Mouse (Mus musculus): ENCODE results near the gene Gm14391. TPM values are rescaled to one million over a fixed set of nuclear protein-coding genes. Genes with fewer than 3 reads are reported as not detected.
"Not testable (repeated sequence)": the region's sequence is repeated elsewhere in the genome, so short reads cannot be mapped to it uniquely, and the experiment has no call there.

Gene Gm14391
- 5.8 and 5.9 TPM in 2 replicates for polyA plus RNA-seq (2016; fragmentation: Nextera tagmentation; extraction: Ambion mirVana)

GRCm38 (mm10) chr2:175206732-175207131, at the start of gene Gm14391:
Gene Gm14391 (minus strand): TSS chr2:175206917.
- H3K9ac ChIP-seq (replicated peaks); H3K4me1 ChIP-seq; H3K4me3 ChIP-seq; H3K36me3 ChIP-seq; H3K4me2 ChIP-seq (replicated peaks); H3K9me3 ChIP-seq; ATAC-seq (ENCODE audit: low FRiP score, low read depth); H3K27me3 ChIP-seq; H3K27ac ChIP-seq (replicated peaks): not testable (repeated sequence)
- no CpG with 5 or more reads among the region's 7 CpGs for WGBS

- H3K27me3 ChIP-seq; ATAC-seq (ENCODE audit: low FRiP score, low read depth); H3K4me1 ChIP-seq; H3K27ac ChIP-seq (replicated peaks); H3K36me3 ChIP-seq; H3K9me3 ChIP-seq; H3K9ac ChIP-seq (replicated peaks); H3K4me2 ChIP-seq (replicated peaks); H3K4me3 ChIP-seq: not testable (repeated sequence)
- WGBS, result 55% methylated on average over 1 of the region's 1 CpGs
Measured at GRCm38 (mm10) chr2:175179008-175179407, 27.7 kb downstream of the Gm14391 start.

- H3K36me3 ChIP-seq, result no peaks in the 10 kb centered on the region
- H3K4me2 ChIP-seq (replicated peaks), result no peak overlapping the region
- no peaks in the 10 kb centered on the region for H3K9me3 ChIP-seq
- no peak for ATAC-seq (ENCODE audit: low FRiP score, low read depth)
- no peak overlapping the region for H3K4me3 ChIP-seq
- H3K27ac ChIP-seq (replicated peaks), result no peak overlapping the region
- no peaks in the 10 kb centered on the region for H3K4me1 ChIP-seq
- no peaks in the 10 kb centered on the region for H3K27me3 ChIP-seq
- no peak overlapping the region for H3K9ac ChIP-seq (replicated peaks)
- WGBS, result 78% methylated on average over 6 of the region's 6 CpGs
Measured at GRCm38 (mm10) chr2:175176312-175176711, 30.4 kb downstream of the Gm14391 start.

GRCm38 (mm10) chr2:175175401-175176180, 31.1 kb downstream of the Gm14391 start, which contains the start of gene Gm14443:
Gene Gm14443 (minus strand): TSS chr2:175175871.
- ATAC-seq (ENCODE audit: low FRiP score, low read depth); H3K4me2 ChIP-seq (replicated peaks); H3K27ac ChIP-seq (replicated peaks); H3K9me3 ChIP-seq; H3K27me3 ChIP-seq; H3K9ac ChIP-seq (replicated peaks); H3K36me3 ChIP-seq; H3K4me1 ChIP-seq; H3K4me3 ChIP-seq: not testable (repeated sequence)
- WGBS, result 80% methylated on average over 12 of the region's 12 CpGs

GRCm38 (mm10) chr2:175174058-175174457, 32.7 kb downstream of the Gm14391 start:
- 94% methylated on average over 2 of the region's 2 CpGs for WGBS
- not testable (repeated sequence) for H3K4me2 ChIP-seq (replicated peaks); H3K4me3 ChIP-seq; H3K27me3 ChIP-seq; H3K4me1 ChIP-seq; ATAC-seq (ENCODE audit: low FRiP score, low read depth); H3K36me3 ChIP-seq; H3K9me3 ChIP-seq; H3K27ac ChIP-seq (replicated peaks); H3K9ac ChIP-seq (replicated peaks)

- H3K4me2 ChIP-seq (replicated peaks); H3K4me1 ChIP-seq; ATAC-seq (ENCODE audit: low FRiP score, low read depth); H3K9ac ChIP-seq (replicated peaks); H3K4me3 ChIP-seq; H3K9me3 ChIP-seq; H3K27me3 ChIP-seq; H3K27ac ChIP-seq (replicated peaks); H3K36me3 ChIP-seq: not testable (repeated sequence)
- 90% methylated on average over 3 of the region's 3 CpGs for WGBS
Measured at GRCm38 (mm10) chr2:175172906-175173595, 33.7 kb downstream of the Gm14391 start.

GRCm38 (mm10) chr2:175172123-175172522, 34.6 kb downstream of the Gm14391 start:
- 92% methylated on average over 3 of the region's 3 CpGs for WGBS
- H3K4me3 ChIP-seq, result no peak overlapping the region
- no peaks in the 10 kb centered on the region for H3K27me3 ChIP-seq
- no peaks in the 10 kb centered on the region for H3K9me3 ChIP-seq
- no peak overlapping the region for H3K27ac ChIP-seq (replicated peaks)
- no peak overlapping the region for H3K9ac ChIP-seq (replicated peaks)
- no peak for ATAC-seq (ENCODE audit: low FRiP score, low read depth)
- H3K36me3 ChIP-seq, result no peaks in the 10 kb centered on the region
- no peaks in the 10 kb centered on the region for H3K4me1 ChIP-seq
- no peak overlapping the region for H3K4me2 ChIP-seq (replicated peaks)

- 82% methylated on average over 2 of the region's 2 CpGs for WGBS
- not testable (repeated sequence) for H3K4me1 ChIP-seq
Measured at GRCm38 (mm10) chr2:175166870-175167269, 39.8 kb downstream of the Gm14391 start.

GRCm38 (mm10) chr2:175165110-175165509, 41.6 kb downstream of the Gm14391 start:
- not testable (repeated sequence) for H3K9me3 ChIP-seq; H3K4me2 ChIP-seq (replicated peaks); ATAC-seq (ENCODE audit: low FRiP score, low read depth); H3K36me3 ChIP-seq; H3K9ac ChIP-seq (replicated peaks); H3K4me1 ChIP-seq; H3K27ac ChIP-seq (replicated peaks); H3K4me3 ChIP-seq; H3K27me3 ChIP-seq
- WGBS, result 94% methylated on average over 12 of the region's 12 CpGs

More at GRCm38 (mm10) chr2:175166870-175167269, 39.8 kb downstream of the Gm14391 start:
- H3K9me3 ChIP-seq; H3K27ac ChIP-seq (replicated peaks); ATAC-seq (ENCODE audit: low FRiP score, low read depth); H3K4me3 ChIP-seq; H3K4me2 ChIP-seq (replicated peaks); H3K9ac ChIP-seq (replicated peaks); H3K36me3 ChIP-seq; H3K27me3 ChIP-seq: not testable (repeated sequence)

- H3K9me3 ChIP-seq; H3K27ac ChIP-seq (replicated peaks); H3K4me1 ChIP-seq; H3K27me3 ChIP-seq; H3K4me3 ChIP-seq; ATAC-seq (ENCODE audit: low FRiP score, low read depth); H3K4me2 ChIP-seq (replicated peaks); H3K9ac ChIP-seq (replicated peaks); H3K36me3 ChIP-seq: not testable (repeated sequence)
- 87% methylated on average over 4 of the region's 4 CpGs for WGBS
Measured at GRCm38 (mm10) chr2:175161438-175161837, 45.3 kb downstream of the Gm14391 start.

- WGBS, result 88% methylated on average over 3 of the region's 3 CpGs
- Histone ChIP-seq H3K36me3 (no peaks in the 10 kb centered on the region), H3K4me1 (no peaks in the 10 kb centered on the region), H3K4me3 (no peak overlapping the region), H3K9me3 (peaks cover 13% of the 10 kb centered on the region), H3K9ac (replicated peaks) (no peak overlapping the region), H3K4me2 (replicated peaks) (no peak overlapping the region), H3K27me3 (no peaks in the 10 kb centered on the region), H3K27ac (replicated peaks) (no peak overlapping the region)
- no peak for ATAC-seq (ENCODE audit: low FRiP score, low read depth)
Measured at GRCm38 (mm10) chr2:175158642-175159041, 48.1 kb downstream of the Gm14391 start.

- H3K4me2 ChIP-seq (replicated peaks), result no peak overlapping the region
- H3K9ac ChIP-seq (replicated peaks), result no peak overlapping the region
- no peak overlapping the region for H3K4me3 ChIP-seq
- no peaks in the 10 kb centered on the region for H3K27me3 ChIP-seq
- no peaks in the 10 kb centered on the region for H3K36me3 ChIP-seq
- no peak overlapping the region for H3K27ac ChIP-seq (replicated peaks)
- no peak for ATAC-seq (ENCODE audit: low FRiP score, low read depth)
- H3K4me1 ChIP-seq, result no peaks in the 10 kb centered on the region
- peaks cover 13% of the 10 kb centered on the region for H3K9me3 ChIP-seq
- 91% methylated on average over 13 of the region's 13 CpGs for WGBS
Measured at GRCm38 (mm10) chr2:175156696-175157095, 50.0 kb downstream of the Gm14391 start.

Measured in midbrain, embryonic 12.5 days (tissue).